Mouse (Mus musculus): Measurements from ENCODE around the gene Gadd45gip1. TPM values are rescaled to one million over a fixed set of nuclear protein-coding genes. Genes with fewer than 3 reads are reported as not detected.

Gene Gadd45gip1
- polyA plus RNA-seq, 1 experiment from 2014 or later = 43.0 TPM

GRCm38 (mm10) chr8:84788896-84789295 is 42.4 kb upstream of the Gadd45gip1 start:
- WGBS = 9% methylated on average over 11 of the region's 11 CpGs
- H3K27ac ChIP-seq = no peak overlapping the region
- H3K9me3 ChIP-seq = no peaks in the 10 kb centered on the region
- no peak overlapping the region for H3K4me2 ChIP-seq
- H3K27me3 ChIP-seq = peaks cover 100% of the 10 kb centered on the region
- H3K4me3 ChIP-seq (replicated peaks) = no peak overlapping the region
- no peak overlapping the region for H3K9ac ChIP-seq
- no peak for ATAC-seq (ENCODE audit: low FRiP score)
- H3K4me1 ChIP-seq = peaks cover 49% of the 10 kb centered on the region
- H3K36me3 ChIP-seq (replicated peaks) = no peaks in the 10 kb centered on the region

- H3K9me3 ChIP-seq = no peaks in the 10 kb centered on the region
- H3K4me3 ChIP-seq (replicated peaks) = no peak overlapping the region
- peaks cover 100% of the 10 kb centered on the region for H3K27me3 ChIP-seq
- WGBS = 30% methylated on average over 5 of the region's 5 CpGs
- H3K4me2 ChIP-seq = 0 out of 2 replicates have a peak overlapping the region, but pooled peaks have one; percentile 6
- H3K9ac ChIP-seq = no peak overlapping the region
- peaks cover 49% of the 10 kb centered on the region for H3K4me1 ChIP-seq
- H3K36me3 ChIP-seq (replicated peaks) = no peaks in the 10 kb centered on the region
- ATAC-seq (ENCODE audit: low FRiP score) = no peak
- H3K27ac ChIP-seq = no peak overlapping the region
Measured at GRCm38 (mm10) chr8:84789345-84789744, 42.0 kb upstream of the Gadd45gip1 start.

GRCm38 (mm10) chr8:84789855-84790486 is 41.4 kb upstream of the Gadd45gip1 start:
- Histone ChIP-seq H3K27me3 (peaks cover 100% of the 10 kb centered on the region), H3K4me1 (peaks cover 48% of the 10 kb centered on the region), H3K9ac (no peak overlapping the region), H3K36me3 (replicated peaks) (no peaks in the 10 kb centered on the region), H3K9me3 (no peaks in the 10 kb centered on the region), H3K27ac (no peak overlapping the region), H3K4me2 (0 out of 2 replicates have a peak overlapping the region, but pooled peaks have one; percentile 6), H3K4me3 (replicated peaks) (no peak overlapping the region)
- WGBS = 72% methylated on average over 9 of the region's 9 CpGs
- no peak for ATAC-seq (ENCODE audit: low FRiP score)

- 70% methylated on average over 2 of the region's 2 CpGs for WGBS
- no peak overlapping the region for H3K4me2 ChIP-seq
- no peak for ATAC-seq (ENCODE audit: low FRiP score)
- H3K4me3 ChIP-seq (replicated peaks) = no peak overlapping the region
- peaks cover 47% of the 10 kb centered on the region for H3K4me1 ChIP-seq
- H3K36me3 ChIP-seq (replicated peaks) = no peaks in the 10 kb centered on the region
- H3K27ac ChIP-seq = no peak overlapping the region
- H3K27me3 ChIP-seq = peaks cover 100% of the 10 kb centered on the region
- H3K9ac ChIP-seq = no peak overlapping the region
- H3K9me3 ChIP-seq = no peaks in the 10 kb centered on the region
Measured at GRCm38 (mm10) chr8:84790537-84790936, 40.8 kb upstream of the Gadd45gip1 start.

- no peak overlapping the region for H3K4me3 ChIP-seq (replicated peaks)
- H3K9me3 ChIP-seq = no peaks in the 10 kb centered on the region
- H3K27ac ChIP-seq = no peak overlapping the region
- H3K9ac ChIP-seq = no peak overlapping the region
- WGBS = 74% methylated on average over 12 of the region's 12 CpGs
- ATAC-seq (ENCODE audit: low FRiP score) = no peak
- H3K27me3 ChIP-seq = peaks cover 100% of the 10 kb centered on the region
- peaks cover 31% of the 10 kb centered on the region for H3K4me1 ChIP-seq
- no peaks in the 10 kb centered on the region for H3K36me3 ChIP-seq (replicated peaks)
- no peak overlapping the region for H3K4me2 ChIP-seq
Measured at GRCm38 (mm10) chr8:84792429-84792947, 38.8 kb upstream of the Gadd45gip1 start.

GRCm38 (mm10) chr8:84793134-84793533 is 38.2 kb upstream of the Gadd45gip1 start:
- H3K4me3 ChIP-seq (replicated peaks) = no peak overlapping the region
- H3K36me3 ChIP-seq (replicated peaks) = no peaks in the 10 kb centered on the region
- no peaks in the 10 kb centered on the region for H3K9me3 ChIP-seq
- H3K9ac ChIP-seq = peak overlapping the region; percentile 40; the same call in 1 of the 2 replicates
- WGBS = 81% methylated on average over 9 of the region's 9 CpGs
- no peak for ATAC-seq (ENCODE audit: low FRiP score)
- peak overlapping the region; percentile 28; the same call in 1 of the 2 replicates for H3K4me2 ChIP-seq
- H3K27me3 ChIP-seq = peaks cover 100% of the 10 kb centered on the region
- H3K4me1 ChIP-seq = peaks cover 33% of the 10 kb centered on the region
- H3K27ac ChIP-seq = no peak overlapping the region

GRCm38 (mm10) chr8:84793791-84794485 is 37.4 kb upstream of the Gadd45gip1 start:
- H3K27ac ChIP-seq = peak overlapping the region; percentile 81
- H3K9me3 ChIP-seq = no peaks in the 10 kb centered on the region
- ATAC-seq (ENCODE audit: low FRiP score) = peak; percentile 61; the same call in 1 of the 2 replicates
- WGBS = 48% methylated on average over 13 of the region's 13 CpGs
- peaks cover 100% of the 10 kb centered on the region for H3K27me3 ChIP-seq
- H3K9ac ChIP-seq = peak overlapping the region; percentile 40; the same call in 1 of the 2 replicates
- H3K36me3 ChIP-seq (replicated peaks) = no peaks in the 10 kb centered on the region
- peaks cover 41% of the 10 kb centered on the region for H3K4me1 ChIP-seq
- H3K4me3 ChIP-seq (replicated peaks) = no peak overlapping the region
- H3K4me2 ChIP-seq = peak overlapping the region; percentile 28

- H3K9ac ChIP-seq = peak overlapping the region; percentile 40; the same call in 1 of the 2 replicates
- H3K27ac ChIP-seq = peak overlapping the region; percentile 81
- no peaks in the 10 kb centered on the region for H3K9me3 ChIP-seq
- peak; percentile 4; the same call in 1 of the 2 replicates for ATAC-seq (ENCODE audit: low FRiP score)
- WGBS = 34% methylated on average over 7 of the region's 7 CpGs
- H3K4me1 ChIP-seq = peaks cover 41% of the 10 kb centered on the region
- no peaks in the 10 kb centered on the region for H3K36me3 ChIP-seq (replicated peaks)
- H3K4me3 ChIP-seq (replicated peaks) = peak overlapping the region; percentile 14; the same call in 1 of the 2 replicates
- peak overlapping the region; percentile 28 for H3K4me2 ChIP-seq
- peaks cover 100% of the 10 kb centered on the region for H3K27me3 ChIP-seq
Measured at GRCm38 (mm10) chr8:84794486-84794885, 36.8 kb upstream of the Gadd45gip1 start.

GRCm38 (mm10) chr8:84797256-84797797 is 34.0 kb upstream of the Gadd45gip1 start:
- H3K4me3 ChIP-seq (replicated peaks) = peak overlapping the region; percentile 68; the same call in 1 of the 2 replicates
- WGBS = 76% methylated on average over 15 of the region's 15 CpGs

GRCm38 (mm10) chr8:84797971-84798370 is 33.4 kb upstream of the Gadd45gip1 start:
- Histone ChIP-seq H3K4me2 (peak overlapping the region; percentile 78), H3K4me1 (peaks cover 36% of the 10 kb centered on the region), H3K9me3 (no peaks in the 10 kb centered on the region), H3K9ac (peak overlapping the region; percentile 93; the same call in 1 of the 2 replicates), H3K36me3 (replicated peaks) (no peaks in the 10 kb centered on the region), H3K27ac (no peak overlapping the region), H3K27me3 (peaks cover 94% of the 10 kb centered on the region), H3K4me3 (replicated peaks) (peak overlapping the region; percentile 68)
- ATAC-seq (ENCODE audit: low FRiP score) = no peak
- WGBS = 71% methylated on average over 6 of the region's 6 CpGs

More at GRCm38 (mm10) chr8:84797256-84797797, 34.0 kb upstream of the Gadd45gip1 start:
- H3K4me2 ChIP-seq = peak overlapping the region; percentile 78; the same call in 1 of the 2 replicates
- H3K36me3 ChIP-seq (replicated peaks) = no peaks in the 10 kb centered on the region
- H3K4me1 ChIP-seq = peaks cover 36% of the 10 kb centered on the region
- H3K9ac ChIP-seq = peak overlapping the region; percentile 17; the same call in 1 of the 2 replicates
- no peak overlapping the region for H3K27ac ChIP-seq
- peaks cover 94% of the 10 kb centered on the region for H3K27me3 ChIP-seq
- ATAC-seq (ENCODE audit: low FRiP score) = no peak
- no peaks in the 10 kb centered on the region for H3K9me3 ChIP-seq

- peak overlapping the region; percentile 93 for H3K9ac ChIP-seq
- H3K27ac ChIP-seq = peak overlapping the region; percentile 74; the same call in 1 of the 2 replicates
- ATAC-seq (ENCODE audit: low FRiP score) = no peak
- H3K36me3 ChIP-seq (replicated peaks) = no peaks in the 10 kb centered on the region
- H3K4me2 ChIP-seq = peak overlapping the region; percentile 78
- H3K4me3 ChIP-seq (replicated peaks) = peak overlapping the region; percentile 68
- 39% methylated on average over 10 of the region's 10 CpGs for WGBS
- H3K9me3 ChIP-seq = no peaks in the 10 kb centered on the region
- peaks cover 36% of the 10 kb centered on the region for H3K4me1 ChIP-seq
- H3K27me3 ChIP-seq = peaks cover 94% of the 10 kb centered on the region
Measured at GRCm38 (mm10) chr8:84798446-84799135, 32.7 kb upstream of the Gadd45gip1 start.
